Mouse (Mus musculus): ENCODE data around the gene Exoc8.

GRCm38 (mm10) chr8:124853511-124853910 lies 44.0 kb downstream of the Exoc8 start:
- TF ChIP-seq CTCF (IDR thresholded peaks at IDR 0.05; ENCODE audit: extremely low read depth, insufficient read depth, insufficient read length, insufficient replicate concordance): no peak
- no peak for TF ChIP-seq POLR2A (IDR thresholded peaks at IDR 0.05; ENCODE audit: low read depth, low read length)

Measured in spleen, adult 2 months (tissue).